Mouse (Mus musculus): ENCODE measurements at regions not wholly inside any gene's neighbourhood (a gene's known extent, or its start where the extent isn't known, plus 50 kb on each side); places are given as distances from the start of the nearest gene placed in this dataset.

- TF ChIP-seq CTCF (IDR thresholded peaks at IDR 0.05), result no peak
- intact Hi-C loops (cut with DNase I), result no loop called here
- H3K4me3 ChIP-seq, result no peak overlapping the region
- H3K27ac ChIP-seq, result no peak overlapping the region
- no peak for DNase-seq
Observed at GRCm38 (mm10) chr3:149178891-149179290, 188.5 kb upstream of the Adgrl2 start.

- no peak overlapping the region for H3K27ac ChIP-seq
- no peak overlapping the region for H3K4me3 ChIP-seq
- intact Hi-C loops (cut with DNase I), result no loop called here
- TF ChIP-seq CTCF (IDR thresholded peaks at IDR 0.05), result no peak
- no peak for DNase-seq
Observed at GRCm38 (mm10) chr3:149174689-149175390, 184.5 kb upstream of the Adgrl2 start.

- intact Hi-C loops (cut with DNase I), result no loop called here
- no peak for TF ChIP-seq CTCF (IDR thresholded peaks at IDR 0.05)
- no peak for DNase-seq
- Histone ChIP-seq H3K27ac (no peak overlapping the region), H3K4me3 (no peak overlapping the region)
Observed at GRCm38 (mm10) chr3:149173537-149173936, 183.2 kb upstream of the Adgrl2 start.

GRCm38 (mm10) chr3:149171766-149172165 lies 181.4 kb upstream of the Adgrl2 start:
- intact Hi-C loops (cut with DNase I), result no loop called here
- H3K27ac ChIP-seq, result no peak overlapping the region
- no peak for TF ChIP-seq CTCF (IDR thresholded peaks at IDR 0.05)
- DNase-seq, result no peak
- H3K4me3 ChIP-seq, result no peak overlapping the region

GRCm38 (mm10) chr3:149170191-149170590 lies 179.8 kb upstream of the Adgrl2 start:
- DNase-seq, result no peak
- no peak for TF ChIP-seq CTCF (IDR thresholded peaks at IDR 0.05)
- Histone ChIP-seq H3K27ac (no peak overlapping the region), H3K4me3 (no peak overlapping the region)
- intact Hi-C loops (cut with DNase I), result no loop called here

- no peak overlapping the region for H3K27ac ChIP-seq
- no peak overlapping the region for H3K4me3 ChIP-seq
- intact Hi-C loops (cut with DNase I), result no loop called here
- TF ChIP-seq CTCF (IDR thresholded peaks at IDR 0.05), result no peak
- DNase-seq, result no peak
Observed at GRCm38 (mm10) chr3:149169442-149169841, 179.1 kb upstream of the Adgrl2 start.

GRCm38 (mm10) chr3:149167997-149168396 lies 177.6 kb upstream of the Adgrl2 start:
- DNase-seq, result no peak
- Histone ChIP-seq H3K27ac (no peak overlapping the region), H3K4me3 (no peak overlapping the region)
- no peak for TF ChIP-seq CTCF (IDR thresholded peaks at IDR 0.05)
- intact Hi-C loops (cut with DNase I), result no loop called here

- Histone ChIP-seq H3K4me3 (no peak overlapping the region), H3K27ac (no peak overlapping the region)
- no peak for DNase-seq
- intact Hi-C loops (cut with DNase I), result no loop called here
- no peak for TF ChIP-seq CTCF (IDR thresholded peaks at IDR 0.05)
Observed at GRCm38 (mm10) chr3:149164804-149165203, 174.4 kb upstream of the Adgrl2 start.

- Histone ChIP-seq H3K27ac (no peak overlapping the region), H3K4me3 (no peak overlapping the region)
- intact Hi-C loops (cut with DNase I), result no loop called here
- no peak for TF ChIP-seq CTCF (IDR thresholded peaks at IDR 0.05)
- no peak for DNase-seq
Observed at GRCm38 (mm10) chr3:149163591-149163990, 173.2 kb upstream of the Adgrl2 start.

- TF ChIP-seq CTCF (IDR thresholded peaks at IDR 0.05), result no peak
- no peak for DNase-seq
- intact Hi-C loops (cut with DNase I), result no loop called here
Observed at GRCm38 (mm10) chr3:149160833-149161232, 170.5 kb upstream of the Adgrl2 start.

GRCm38 (mm10) chr3:149157381-149157780 lies 167.0 kb upstream of the Adgrl2 start:
- Histone ChIP-seq H3K27ac (no peak overlapping the region), H3K4me3 (no peak overlapping the region)
- no peak for TF ChIP-seq CTCF (IDR thresholded peaks at IDR 0.05)
- intact Hi-C loops (cut with DNase I), result no loop called here
- DNase-seq, result no peak

More at GRCm38 (mm10) chr3:149160833-149161232, 170.5 kb upstream of the Adgrl2 start:
- no peak overlapping the region for H3K27ac ChIP-seq
- H3K4me3 ChIP-seq, result no peak overlapping the region

- no peak for TF ChIP-seq CTCF (IDR thresholded peaks at IDR 0.05)
- H3K4me3 ChIP-seq, result no peak overlapping the region
- intact Hi-C loops (cut with DNase I), result no loop called here
- H3K27ac ChIP-seq, result no peak overlapping the region
- DNase-seq, result no peak
Observed at GRCm38 (mm10) chr3:149152312-149152711, 162.0 kb upstream of the Adgrl2 start.

GRCm38 (mm10) chr3:149150796-149151195 lies 160.4 kb upstream of the Adgrl2 start:
- Histone ChIP-seq H3K27ac (no peak overlapping the region), H3K4me3 (no peak overlapping the region)
- intact Hi-C loops (cut with DNase I), result no loop called here
- TF ChIP-seq CTCF (IDR thresholded peaks at IDR 0.05), result no peak
- DNase-seq, result no peak

GRCm38 (mm10) chr3:149148608-149149007 lies 158.3 kb upstream of the Adgrl2 start:
- DNase-seq, result no peak
- no peak overlapping the region for H3K4me3 ChIP-seq
- no peak overlapping the region for H3K27ac ChIP-seq
- TF ChIP-seq CTCF (IDR thresholded peaks at IDR 0.05), result no peak
- intact Hi-C loops (cut with DNase I), result no loop called here

All from gastrocnemius, adult 2 months (tissue).